Mouse (Mus musculus): ENCODE measurements around the gene Cdc42ep2.

Gene Cdc42ep2

GRCm38 (mm10) chr19:5940656-5941055, 16.0 kb upstream of the Cdc42ep2 start:
- DNase-seq, result no peak

GRCm38 (mm10) chr19:5940173-5940572, 15.6 kb upstream of the Cdc42ep2 start:
- peak; percentile 84 to 89 for DNase-seq

- no peak for DNase-seq
Observed at GRCm38 (mm10) chr19:5939715-5940114, 15.1 kb upstream of the Cdc42ep2 start.

GRCm38 (mm10) chr19:5938516-5938915, 13.9 kb upstream of the Cdc42ep2 start:
- DNase-seq, result no peak

GRCm38 (mm10) chr19:5937836-5938406, 13.3 kb upstream of the Cdc42ep2 start:
- no peak for DNase-seq

GRCm38 (mm10) chr19:5937095-5937835, 12.6 kb upstream of the Cdc42ep2 start:
- no peak for DNase-seq

GRCm38 (mm10) chr19:5935691-5936090, 11.1 kb upstream of the Cdc42ep2 start:
- DNase-seq, result peak; percentile 48 to 68

- DNase-seq, result peak; percentile 83 to 89
Observed at GRCm38 (mm10) chr19:5935266-5935665, 10.7 kb upstream of the Cdc42ep2 start.

GRCm38 (mm10) chr19:5929634-5930596, 5.3 kb upstream of the Cdc42ep2 start:
- peak; percentile 91 to 94 for DNase-seq

GRCm38 (mm10) chr19:5928546-5928945, 3.9 kb upstream of the Cdc42ep2 start:
- DNase-seq, result no peak

GRCm38 (mm10) chr19:5928104-5928503, 3.5 kb upstream of the Cdc42ep2 start:
- peak in 1 of 2 experiments; percentile 37 for DNase-seq

GRCm38 (mm10) chr19:5927532-5927931, 2.9 kb upstream of the Cdc42ep2 start:
- no peak for DNase-seq

- peak; percentile 29 to 52 for DNase-seq
Observed at GRCm38 (mm10) chr19:5927026-5927425, 2.4 kb upstream of the Cdc42ep2 start.

GRCm38 (mm10) chr19:5925311-5925855, 767 bp upstream of the Cdc42ep2 start:
- no peak for DNase-seq

GRCm38 (mm10) chr19:5923990-5924712, 465 bp downstream of the Cdc42ep2 start:
- peak; percentile 98 to 99 for DNase-seq

GRCm38 (mm10) chr19:5922963-5923362, 1.7 kb downstream of the Cdc42ep2 start:
- no peak for DNase-seq

- DNase-seq, result peak in 1 of 2 experiments; percentile 40
Observed at GRCm38 (mm10) chr19:5922119-5922942, 2.3 kb downstream of the Cdc42ep2 start.

- peak; percentile 49 to 64 for DNase-seq
Observed at GRCm38 (mm10) chr19:5921715-5922114, 2.9 kb downstream of the Cdc42ep2 start.

GRCm38 (mm10) chr19:5913007-5913719, 11.5 kb downstream of the Cdc42ep2 start, which contains the start of gene Dpf2:
Gene Dpf2 (minus strand): TSS chr19:5913010.
- DNase-seq, result no peak

Measured in kidney, postnatal 4 days (tissue).